Mouse (Mus musculus) regulatory T cell (primary cell): Measurements from ENCODE around the gene Mst1.

Source experiments
- in situ Hi-C: fragments of 300-600 bp; cut with MboI, MseI; formaldehyde crosslinking; loops from one replicate; pipeline ENCODE4 v1.15.1; 2025; ENCODE audit warnings: high pct_unique_total_duplicates

Gene Mst1

DNA sequence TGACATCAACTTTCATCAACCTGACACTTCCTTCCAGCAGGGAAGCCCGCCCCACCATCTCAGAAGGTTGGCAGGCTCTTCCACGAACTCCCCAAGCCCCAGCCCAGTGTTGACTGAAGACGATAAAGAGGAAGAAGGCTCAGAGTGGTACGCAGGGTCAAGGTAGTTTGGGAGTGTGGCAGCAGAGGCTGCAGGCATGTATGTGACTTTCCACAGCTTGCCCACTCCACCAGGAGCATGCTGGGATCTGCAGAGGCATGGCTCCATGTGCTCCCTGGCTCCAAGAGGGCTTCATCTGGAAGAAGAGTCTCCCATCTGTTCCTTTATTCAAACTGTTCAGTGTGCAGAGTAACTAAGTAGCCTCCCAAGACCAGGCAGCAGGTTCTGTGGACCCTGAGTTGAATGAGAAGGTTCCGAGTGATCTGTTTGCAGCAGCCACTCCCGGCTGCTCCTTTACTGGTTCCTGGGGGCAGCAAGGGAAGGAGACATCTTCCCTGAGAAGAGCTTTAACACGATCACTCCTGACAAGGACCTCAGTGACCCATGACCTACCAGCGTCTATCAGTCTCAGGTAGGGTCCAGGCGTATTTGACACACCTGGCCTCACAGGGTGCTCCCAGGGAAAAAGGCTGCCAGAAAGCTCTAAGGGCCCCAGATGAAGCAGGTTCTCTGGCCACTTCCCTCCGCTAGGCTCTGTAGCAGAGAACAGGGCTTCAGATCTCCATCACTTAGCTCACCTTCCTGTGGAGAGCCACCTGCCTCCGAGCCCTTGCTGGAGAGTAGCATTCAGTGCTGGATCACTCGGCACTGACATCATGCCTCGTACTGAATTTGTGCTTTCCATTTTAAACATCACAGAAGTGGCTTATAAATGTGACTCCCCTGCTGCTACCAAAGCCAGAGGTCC is 49.1 kb downstream of the Mst1 start:
- in situ Hi-C loops, result no loop called here

- in situ Hi-C loops, result no loop called here
These were observed 51.3 kb downstream of the Mst1 start for GRCm38 (mm10) chr9:108131502-108131901.

GRCm38 (mm10) chr9:108132373-108132772 is 52.1 kb downstream of the Mst1 start:
- in situ Hi-C loops, result no loop called here

DNA sequence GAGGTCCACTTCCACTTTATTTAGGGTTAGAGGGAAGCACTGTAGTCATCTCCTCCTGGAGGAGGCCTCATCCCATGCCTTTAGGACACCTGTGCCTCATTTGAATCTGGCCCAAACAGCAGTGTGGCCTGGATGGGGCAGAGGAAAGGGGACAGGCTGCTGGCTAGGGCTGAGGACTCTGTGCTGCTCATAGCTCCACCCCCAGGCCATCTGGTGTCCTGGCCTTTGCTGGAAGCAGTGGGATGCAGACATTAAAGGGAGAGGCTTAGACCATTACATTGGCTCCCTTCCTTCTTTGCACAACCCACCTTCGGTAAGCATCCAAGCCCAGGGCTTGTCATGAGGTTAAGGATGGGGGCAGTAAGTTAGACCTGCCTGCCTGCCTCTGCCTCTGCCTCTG is 53.2 kb downstream of the Mst1 start:
- in situ Hi-C loops, result no loop called here
